Mouse (Mus musculus) CH12F3 (cell line): ENCODE measurements around the gene Syt13.

ENCODE experiments used
- in situ Hi-C: fragments of 300-500 bp; cut with MboI; formaldehyde crosslinking; loops from 2 replicates; pipeline ENCODE4 v1.14.3; 2020; ENCODE audit warnings: low sequenced_read_pairs

Gene Syt13

GRCm38 (mm10) chr2:92914933-92915553 lies at the start of gene Syt13:
Syt13 (plus strand) TSS chr2:92915098.
- in situ Hi-C loops, result no loop called here

DNA sequence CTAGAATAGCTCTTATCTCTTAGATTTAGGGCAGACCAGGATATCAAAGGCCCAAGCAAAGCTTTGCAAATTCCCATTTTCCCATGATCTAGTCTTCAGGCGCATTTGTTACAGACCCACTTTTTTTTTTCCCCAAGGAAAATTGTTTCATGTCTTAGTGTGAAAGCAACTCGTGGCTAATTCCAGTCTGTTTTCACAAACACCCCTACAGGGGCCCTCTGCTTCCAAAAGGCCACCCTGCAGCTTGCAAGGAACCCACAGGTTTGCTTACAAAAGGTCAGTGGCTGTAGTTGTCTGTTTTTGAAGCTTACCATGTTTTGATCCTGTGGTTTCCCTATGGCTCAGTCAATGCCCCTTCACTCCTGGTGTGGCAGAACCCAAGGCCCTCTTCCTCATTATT lies 48.3 kb upstream of the Syt13 start:
- in situ Hi-C loops, result no loop called here

DNA sequence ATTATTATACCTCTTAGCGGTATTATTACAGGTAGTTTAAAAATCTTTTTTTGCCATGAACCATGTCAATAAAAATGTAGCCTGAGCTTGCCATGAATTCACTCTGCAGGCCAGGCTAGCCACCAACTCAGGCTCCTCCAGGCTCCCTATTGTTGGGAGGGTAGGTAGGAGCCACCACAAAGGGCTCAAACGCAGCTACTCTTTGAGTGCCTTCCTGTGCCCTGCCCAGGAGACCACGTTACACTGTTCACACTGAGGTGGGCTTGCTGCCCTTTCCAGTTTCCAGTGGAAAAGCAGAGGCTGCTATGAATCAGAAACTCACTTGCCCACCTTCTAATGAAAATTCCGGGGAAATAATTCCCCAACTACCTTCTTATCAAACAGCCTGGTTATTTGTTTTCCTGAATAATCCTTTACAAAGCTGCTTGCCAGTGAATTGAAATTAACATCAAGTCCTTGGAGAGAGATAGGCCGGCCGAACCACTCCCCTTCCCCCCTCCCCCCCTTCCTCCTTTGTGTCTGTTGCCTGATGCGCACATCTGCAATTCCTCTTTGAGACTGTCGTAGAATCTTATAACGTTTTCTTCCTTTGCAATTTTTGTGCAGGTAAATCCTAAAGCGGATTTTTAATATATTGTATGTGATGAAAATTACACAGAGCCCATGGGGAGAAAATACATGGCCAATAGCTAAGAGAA lies 44.6 kb upstream of the Syt13 start:
- in situ Hi-C loops, result no loop called here

- in situ Hi-C loops, result no loop called here
These were observed 43.7 kb upstream of the Syt13 start for GRCm38 (mm10) chr2:92871093-92871686.

DNA sequence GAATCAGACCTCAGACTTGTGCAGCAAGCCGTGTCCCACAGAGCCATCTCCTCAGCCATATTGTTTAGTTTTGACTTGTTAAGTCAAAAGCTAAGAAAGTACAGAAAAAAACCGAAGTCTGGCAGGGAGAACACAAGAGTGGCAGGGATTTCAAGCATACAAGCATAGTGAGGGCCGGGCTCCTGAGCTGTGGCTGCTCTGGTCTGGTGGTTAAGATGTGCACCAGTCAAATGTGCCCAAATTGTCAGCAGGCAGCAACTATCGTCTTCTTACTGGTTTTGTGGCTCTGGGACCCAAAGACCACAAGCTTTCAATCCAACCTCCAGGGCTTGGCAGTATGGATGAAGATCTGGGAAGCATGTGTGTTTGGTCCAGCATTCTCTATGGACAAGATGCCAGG lies 42.2 kb upstream of the Syt13 start:
- in situ Hi-C loops, result no loop called here

- in situ Hi-C loops, result no loop called here
These were observed 40.3 kb upstream of the Syt13 start for GRCm38 (mm10) chr2:92874592-92874991.

DNA sequence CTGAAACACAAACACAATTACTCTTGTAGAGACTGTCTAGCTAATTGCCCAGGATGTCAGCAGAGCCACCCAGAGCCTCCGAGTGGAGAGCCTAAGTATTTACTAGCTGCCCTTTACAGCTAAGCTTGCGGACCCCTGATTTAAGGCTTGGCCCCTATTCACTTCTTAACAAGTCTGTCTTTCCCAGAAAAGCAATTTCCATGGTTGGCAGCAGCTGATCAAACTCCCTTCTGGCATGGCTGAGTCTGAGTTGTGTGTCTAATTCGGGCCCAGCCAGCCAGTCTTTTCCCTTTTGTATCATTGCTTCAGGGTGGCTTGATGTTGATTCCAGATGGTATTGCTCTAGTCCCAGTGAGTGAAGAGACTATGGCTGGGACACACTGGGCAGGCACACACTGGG lies 37.4 kb upstream of the Syt13 start:
- in situ Hi-C loops, result no loop called here

DNA sequence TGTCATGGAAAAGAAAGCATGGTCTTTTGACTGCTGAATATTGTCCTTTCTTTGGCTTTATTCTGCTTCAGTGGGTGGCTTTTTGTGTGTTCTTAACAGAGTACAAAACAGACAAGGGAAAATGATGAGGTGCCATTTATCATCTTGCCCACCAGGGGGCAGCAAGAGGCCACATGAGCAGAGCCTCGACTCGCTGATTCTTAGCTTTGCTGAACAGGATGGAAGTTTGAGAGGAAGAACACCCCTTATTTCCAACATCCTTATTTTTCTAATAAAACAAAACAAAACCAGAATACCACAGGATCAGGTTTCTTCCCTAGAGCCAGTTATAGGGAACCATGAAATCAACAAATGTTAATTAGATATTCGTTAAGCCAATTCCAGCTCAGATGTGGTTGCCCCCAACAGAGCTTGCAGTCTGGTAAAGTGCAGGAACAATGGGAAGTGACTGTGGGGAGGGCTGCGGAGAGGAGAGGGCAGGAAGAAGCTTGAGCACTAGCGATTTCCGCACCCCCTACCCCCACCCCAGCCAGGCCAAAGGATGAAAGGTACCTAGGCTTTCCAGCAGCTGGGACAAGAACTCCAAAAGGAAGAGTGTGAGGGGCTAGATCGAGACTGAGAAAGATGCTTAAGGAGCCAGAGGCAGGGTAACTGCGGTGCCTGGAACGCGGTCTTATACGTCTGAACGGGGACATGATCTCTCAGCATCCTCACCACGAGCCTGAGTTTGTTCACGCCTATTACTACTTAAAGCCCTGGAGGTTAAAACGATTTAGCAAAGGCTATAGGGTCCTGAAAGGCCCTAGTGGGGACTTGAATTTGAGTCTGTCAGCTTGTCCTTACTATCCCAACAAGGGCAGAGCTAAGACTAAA lies 31.6 kb upstream of the Syt13 start:
- in situ Hi-C loops, result no loop called here

DNA sequence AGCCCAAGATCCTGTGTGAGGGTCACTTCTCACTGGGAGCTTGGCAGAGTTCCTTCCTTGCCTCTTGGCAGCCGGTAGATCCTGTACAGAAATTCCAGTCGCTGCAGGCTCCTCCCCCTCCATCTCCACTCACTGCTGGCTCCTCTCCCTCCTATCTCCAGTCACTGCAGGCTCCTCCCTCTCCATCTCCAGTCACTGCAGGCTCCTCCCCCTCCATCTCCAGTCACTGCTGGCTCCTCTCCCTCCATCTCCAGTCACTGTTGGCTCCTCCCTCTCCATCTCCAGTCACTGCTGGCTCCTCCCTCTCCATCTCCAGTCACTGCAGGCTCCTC lies 31.0 kb upstream of the Syt13 start:
- in situ Hi-C loops, result no loop called here

GRCm38 (mm10) chr2:92884976-92885375 lies 29.9 kb upstream of the Syt13 start:
- in situ Hi-C loops, result no loop called here

- in situ Hi-C loops, result no loop called here
These were observed 28.0 kb upstream of the Syt13 start for GRCm38 (mm10) chr2:92886862-92887261.

DNA sequence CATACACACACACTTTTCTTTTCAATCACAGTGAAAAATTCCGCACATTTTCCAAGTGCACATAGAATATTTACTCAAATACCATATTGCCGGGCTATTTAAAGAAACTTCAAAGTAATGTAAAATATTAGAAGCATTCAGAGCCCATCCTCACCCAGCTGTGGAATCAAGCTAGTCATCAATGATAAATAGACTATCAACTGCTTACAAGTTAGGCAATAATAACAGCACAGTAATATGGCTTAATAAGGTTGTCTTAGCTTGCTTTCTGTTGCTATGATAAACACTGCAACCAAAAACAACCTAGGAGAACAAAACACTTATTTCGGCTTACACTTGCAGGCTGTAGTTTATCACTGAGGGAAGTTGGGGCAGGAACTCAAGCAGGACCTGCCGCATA lies 22.4 kb upstream of the Syt13 start:
- in situ Hi-C loops, result no loop called here

DNA sequence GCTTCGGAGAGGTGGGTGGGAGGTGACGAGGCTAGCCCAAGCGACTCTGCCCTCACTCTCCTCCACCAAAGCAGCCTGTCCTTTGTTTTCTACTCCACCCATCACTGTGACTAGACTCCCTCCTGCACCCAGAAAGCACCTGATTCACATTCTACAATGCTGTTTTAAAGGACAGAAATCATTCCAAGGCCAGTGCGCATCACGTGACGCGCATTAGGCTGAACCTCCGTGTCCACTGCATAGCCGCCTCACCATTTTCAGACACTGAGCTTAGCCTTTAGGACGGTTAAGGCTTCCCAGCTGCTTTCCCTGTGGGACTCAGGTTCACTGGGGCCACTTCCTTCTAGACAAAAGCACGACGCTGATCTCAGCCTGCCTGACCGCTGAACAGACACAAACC lies 11.2 kb upstream of the Syt13 start:
- in situ Hi-C loops, result loop anchor here (10.0 kb wide), 1 partner anchor 151 kb away; no protein-coding TSS in a partner anchor

GRCm38 (mm10) chr2:92904307-92904859 lies 10.5 kb upstream of the Syt13 start:
- in situ Hi-C loops, result loop anchor here (10.0 kb wide), 1 partner anchor 150 kb away; no protein-coding TSS in a partner anchor

GRCm38 (mm10) chr2:92910371-92910770 lies 4.5 kb upstream of the Syt13 start:
- in situ Hi-C loops, result no loop called here

- in situ Hi-C loops, result no loop called here
These were observed 2.6 kb upstream of the Syt13 start for GRCm38 (mm10) chr2:92912312-92912711.

GRCm38 (mm10) chr2:92913295-92913694 lies 1.6 kb upstream of the Syt13 start:
- in situ Hi-C loops, result no loop called here

DNA sequence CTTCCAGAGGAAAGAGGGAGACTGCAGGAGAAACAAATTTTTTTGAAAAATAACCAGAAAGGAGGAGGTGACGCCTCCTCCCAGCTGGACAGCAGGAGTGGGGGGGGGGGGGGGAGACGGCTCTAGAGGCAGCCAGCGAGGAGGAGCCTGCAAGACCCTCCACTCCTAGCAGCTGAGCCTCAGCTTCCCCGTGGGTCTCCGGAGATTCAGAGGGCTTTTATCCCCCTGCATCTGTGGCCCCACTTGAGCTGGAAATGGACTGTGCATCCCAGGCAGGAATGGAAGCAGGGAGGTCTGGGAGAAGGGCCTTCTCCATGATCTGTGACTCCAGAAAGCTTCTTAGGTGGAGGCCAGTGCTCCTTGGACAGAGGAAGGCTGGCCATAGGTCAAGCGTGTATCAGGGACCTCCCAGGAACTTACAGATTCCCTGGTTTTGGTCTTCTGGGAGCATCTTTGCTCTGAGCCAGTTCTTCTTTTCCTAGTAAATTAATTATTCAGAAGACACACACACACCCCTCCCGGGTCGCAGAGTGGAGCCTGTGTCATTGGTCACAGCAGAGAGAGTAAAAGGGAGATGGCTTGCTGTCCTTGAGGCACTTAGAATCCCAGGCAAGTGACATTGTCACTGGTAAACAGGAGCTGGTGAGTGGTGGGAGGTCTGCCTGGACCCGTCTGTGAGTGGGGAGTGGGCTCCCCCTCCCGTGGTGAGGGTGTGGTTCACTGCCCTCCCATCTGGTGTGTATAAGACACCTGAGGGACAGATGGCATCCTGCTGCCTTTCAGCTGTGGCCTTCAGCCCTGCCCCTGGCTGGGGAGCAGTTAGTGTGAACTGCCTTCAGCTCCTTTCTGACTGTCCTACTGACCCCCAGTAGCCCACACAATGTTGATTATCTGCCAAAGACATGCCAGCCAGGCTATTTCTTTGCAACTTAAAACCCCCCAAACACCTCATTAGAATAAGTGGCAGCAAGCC lies 1.0 kb downstream of the Syt13 start:
- in situ Hi-C loops, result no loop called here

DNA sequence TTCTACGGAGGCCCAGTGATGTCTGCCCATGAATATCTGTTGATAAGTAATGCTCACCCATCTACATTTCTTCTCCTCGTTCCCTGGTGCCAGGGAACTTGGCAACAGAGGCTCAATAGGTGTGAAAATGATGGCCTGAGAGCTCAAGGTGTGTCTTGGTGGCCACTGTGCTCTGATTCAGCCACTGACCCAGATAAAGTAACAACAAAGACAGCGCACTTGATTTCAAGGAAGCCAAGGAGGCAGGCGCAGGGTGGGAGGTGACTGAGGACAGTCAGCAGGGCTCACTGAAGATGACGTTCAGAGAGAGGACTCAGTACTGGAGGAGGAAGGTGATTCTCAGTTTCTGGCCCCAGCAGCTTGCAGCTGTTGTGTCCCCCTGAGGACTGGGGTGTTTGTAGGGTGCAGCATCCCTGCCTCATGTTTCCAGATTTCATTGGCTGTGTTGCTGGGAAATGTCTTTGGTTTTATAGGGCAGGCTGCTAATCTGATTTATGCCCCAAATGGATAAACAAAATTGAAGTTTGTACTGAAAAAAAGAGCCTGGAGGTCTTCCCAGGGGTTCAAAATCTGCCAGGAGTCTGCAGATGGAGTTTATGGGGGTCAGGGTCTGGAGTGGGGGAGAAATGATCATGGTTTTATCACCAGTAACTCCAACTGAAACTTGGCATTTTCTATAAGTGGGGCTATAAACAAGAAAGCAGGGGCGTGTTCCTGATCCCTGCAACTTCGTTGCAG lies 2.7 kb downstream of the Syt13 start:
- in situ Hi-C loops, result no loop called here
